Mouse (Mus musculus) midbrain, embryonic 13.5 days (tissue): Measurements from ENCODE around the gene Myo6. TPM values are rescaled to one million over a fixed set of nuclear protein-coding genes. Genes with fewer than 3 reads are reported as not detected.
A peak's percentile ranks its signal among the peaks of the same experiment; 100 is the strongest.

ENCODE experiments used
- ATAC-seq: fragments of 200-750 bp; cut with Nextera tagmentation; 2 replicates; pipeline ENCODE4 v1.8.0; 2017; ENCODE audit warnings: mild to moderate bottlenecking, moderate TSS enrichment, moderate library complexity
- H3K27ac ChIP-seq: fragments of 300-500 bp; sonication (generic); 2 replicates; pipeline ENCODE4 v1.5.1; 2015; ENCODE audit warnings: inconsistent platforms, mild to moderate bottlenecking, moderate library complexity
- H3K27me3 ChIP-seq: fragments of 300-500 bp; sonication (generic); 2 replicates; pipeline ENCODE4 v1.6.1; 2015; ENCODE audit warnings: mild to moderate bottlenecking, inconsistent platforms
- H3K36me3 ChIP-seq: fragments of 300-500 bp; sonication (generic); 2 replicates; pipeline ENCODE4 v1.6.1; 2015; ENCODE audit warnings: mild to moderate bottlenecking, inconsistent platforms
- H3K4me1 ChIP-seq: fragments of 300-500 bp; sonication (generic); replicated peaks from 2 replicates; pipeline ENCODE4 v1.6.1; 2015; ENCODE audit warnings: inconsistent platforms
- H3K4me2 ChIP-seq: fragments of 300-500 bp; sonication (generic); replicated peaks from 2 replicates; pipeline ENCODE4 v1.6.1; 2015; ENCODE audit warnings: moderate library complexity, mild to moderate bottlenecking, inconsistent platforms
- H3K4me3 ChIP-seq: fragments of 300-500 bp; sonication (generic); replicated peaks from 2 replicates; pipeline ENCODE4 v1.5.1; 2015; ENCODE audit warnings: mild to moderate bottlenecking, inconsistent platforms
- H3K9ac ChIP-seq: fragments of 300-500 bp; sonication (generic); replicated peaks from 2 replicates; pipeline ENCODE4 v1.6.1; 2015; ENCODE audit warnings: mild to moderate bottlenecking, inconsistent platforms
- H3K9me3 ChIP-seq: fragments of 300-500 bp; sonication (generic); 2 replicates; pipeline ENCODE4 v1.6.1; 2016; ENCODE audit warnings: mild to moderate bottlenecking, inconsistent platforms
- WGBS: fragments of 180-500 bp; shearing (Covaris S2); methylation state at CpG from one replicate; pipeline ENCODE4 v1.1.7; 2015; 5-methylcytosine and 5-hydroxymethylcytosine counted together
- polyA plus RNA-seq: library from polyadenylated mRNA; unstranded; fragments of >200 nt; fragmentation: Nextera tagmentation; extraction: Ambion mirVana; gene quantifications from 2 replicates; pipeline ENCODE4 v1.2.1, GENCODE M21; 2015

The Myo6 gene
- polyA plus RNA-seq, 1 experiment from 2014 or later, result 15.4 TPM

DNA sequence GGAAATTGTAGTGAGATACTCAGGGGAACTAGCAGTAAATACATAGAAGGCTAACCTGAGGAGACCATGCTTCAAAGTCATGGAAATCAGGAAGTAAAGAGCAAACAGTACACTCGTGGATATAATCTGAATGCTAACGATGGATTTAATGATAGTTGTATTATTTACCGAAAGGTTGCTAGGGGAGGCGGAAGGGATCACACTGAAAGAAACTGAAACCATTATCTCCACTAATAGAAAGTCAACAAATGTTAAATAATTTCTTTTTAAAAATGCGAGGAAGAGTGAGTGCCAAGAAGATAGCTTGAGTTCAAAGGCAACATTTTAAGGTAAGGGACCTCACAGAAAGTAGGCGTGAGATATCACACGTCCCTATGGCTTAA lies 186.5 kb downstream of the Myo6 start:
- H3K27me3 ChIP-seq, result no peaks in the 10 kb centered on the region
- H3K4me3 ChIP-seq, result 0 out of 2 replicates have a peak overlapping the region, but pooled peaks have one; percentile 5
- H3K36me3 ChIP-seq, result no peaks in the 10 kb centered on the region
- no peak overlapping the region for H3K9ac ChIP-seq
- 0 out of 2 replicates have a peak, but pooled peaks cover 10% of the 10 kb centered on the region for H3K4me1 ChIP-seq
- 42% methylated on average over 7 of the region's 7 CpGs for WGBS
- H3K4me2 ChIP-seq, result peak overlapping the region; percentile 45
- H3K9me3 ChIP-seq, result no peaks in the 10 kb centered on the region
- no peak overlapping the region for H3K27ac ChIP-seq
- no peak for ATAC-seq

GRCm38 (mm10) chr9:80351678-80352331 lies 187.0 kb downstream of the Myo6 start:
- Histone ChIP-seq H3K27ac (no peak overlapping the region), H3K9me3 (no peaks in the 10 kb centered on the region), H3K4me1 (0 out of 2 replicates have a peak, but pooled peaks cover 10% of the 10 kb centered on the region), H3K4me3 (0 out of 2 replicates have a peak overlapping the region, but pooled peaks have one; percentile 5), H3K4me2 (peak overlapping the region; percentile 45), H3K36me3 (no peaks in the 10 kb centered on the region), H3K27me3 (no peaks in the 10 kb centered on the region), H3K9ac (no peak overlapping the region)
- ATAC-seq, result peak; percentile 89
- 13% methylated on average over 20 of the region's 20 CpGs for WGBS

DNA sequence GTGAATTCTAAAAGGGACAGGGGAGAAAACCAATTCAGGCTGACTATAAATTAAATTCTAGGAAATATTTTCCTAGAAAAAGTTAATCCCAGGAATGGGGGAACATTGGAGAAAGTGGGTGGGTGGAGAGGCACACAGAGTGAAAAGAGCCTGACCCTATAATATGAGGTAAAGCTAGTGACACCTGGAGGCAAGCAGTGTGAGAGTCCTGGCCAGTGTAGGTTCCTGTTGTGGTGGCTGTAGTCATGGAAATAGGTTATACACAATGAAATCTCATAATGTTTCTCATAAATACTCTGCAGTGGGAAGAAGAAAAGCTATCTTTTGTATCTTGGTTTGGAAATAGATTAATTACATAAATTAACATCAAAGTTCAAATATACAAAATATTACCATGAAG lies 195.2 kb downstream of the Myo6 start:
- no peak for ATAC-seq
- no peaks in the 10 kb centered on the region for H3K36me3 ChIP-seq
- no peak overlapping the region for H3K27ac ChIP-seq
- no peaks in the 10 kb centered on the region for H3K9me3 ChIP-seq
- H3K4me3 ChIP-seq, result no peak overlapping the region
- H3K27me3 ChIP-seq, result no peaks in the 10 kb centered on the region
- H3K4me2 ChIP-seq, result no peak overlapping the region
- H3K9ac ChIP-seq, result no peak overlapping the region
- H3K4me1 ChIP-seq, result no peaks in the 10 kb centered on the region

Other genes starting within 250 kb of the Myo6 start
- 4.6 and 5.0 TPM in 2 replicates for gene Filip1, start 152.2 kb upstream of the Myo6 start, polyA plus RNA-seq
- gene Senp6, start 98.1 kb upstream of the Myo6 start, polyA plus RNA-seq, result 57.7 and 63.6 TPM in 2 replicates